Mouse (Mus musculus) layer of hippocampus, adult 18-20 months (tissue): ENCODE results near the gene Acbd4. TPM values are rescaled to one million over a fixed set of nuclear protein-coding genes. Genes with fewer than 3 reads are reported as not detected.

Experiments
- DNase-seq, 2 experiments: peaks; one replicate each; pipeline ENCODE4 v3.0.0; 2022; ENCODE audit warnings: low spot score in 2 of 2
- long read RNA-seq: library from polyadenylated mRNA; stranded (forward); transcript quantifications from one replicate; pipeline ENCODE4 v2.0.0, GENCODE M21; 2021
- total RNA-seq, 2 experiments: library from RNA; stranded (reverse); gene quantifications; 2 replicates each; pipeline ENCODE4 v1.2.3; 2021

The Acbd4 gene
- total RNA-seq, result 10 to 100 TPM; 75.1 to 90.2 TPM
- long read RNA-seq, partial matches to known transcripts, result 14 of 51 reads
- long read RNA-seq, other reads (novel, unspliced or antisense), result 32 of 51 reads

DNA sequence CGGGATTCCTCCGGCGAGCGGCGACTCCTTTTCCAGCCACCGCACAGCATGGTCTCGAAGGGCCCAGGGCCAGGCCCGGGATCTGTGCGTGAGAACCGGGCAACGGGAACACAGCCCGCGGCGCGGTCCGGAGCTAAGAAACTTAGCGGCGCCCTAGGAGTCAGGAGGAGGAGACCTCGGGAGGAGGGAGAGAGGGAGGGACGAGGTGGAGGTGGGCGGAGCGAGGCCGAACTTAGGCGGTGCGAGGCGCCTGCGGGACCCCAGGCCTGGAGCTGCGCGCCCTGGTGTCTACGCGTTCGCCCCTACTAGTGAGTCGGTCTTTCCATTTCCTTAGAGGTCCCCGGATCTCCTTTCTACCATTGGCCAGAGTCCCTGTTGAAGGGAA, at the start of gene Acbd4, which contains the start of gene Plcd3:
Gene Acbd4, plus strand, starts transcription at position 202 of the 385 bp plus-strand sequence.
Gene Plcd3, minus strand, starts transcription at position 178 of the 385 bp plus-strand sequence.
- DNase-seq, result peak in 1 of 2 experiments; percentile 74

DNA sequence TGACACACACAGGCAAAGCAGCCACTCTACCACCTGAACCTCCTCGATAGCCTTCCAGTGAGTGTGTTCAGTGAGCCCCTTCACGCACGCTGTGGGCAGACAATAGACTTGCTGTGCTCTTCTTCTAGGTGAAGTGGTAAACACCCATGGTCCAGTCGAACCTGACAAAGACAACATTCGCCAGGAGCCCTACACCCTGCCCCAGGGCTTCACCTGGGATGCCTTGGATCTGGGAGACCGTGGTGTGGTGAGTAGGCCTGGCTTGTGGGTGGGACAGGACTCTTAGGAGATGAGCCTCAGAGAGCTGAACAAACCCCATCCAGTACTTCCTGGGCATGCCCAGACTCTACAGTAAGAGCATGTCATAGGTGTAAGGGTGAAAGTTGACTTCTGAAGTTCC, 49.4 kb upstream of the Acbd4 start:
- DNase-seq, result no peak

DNA sequence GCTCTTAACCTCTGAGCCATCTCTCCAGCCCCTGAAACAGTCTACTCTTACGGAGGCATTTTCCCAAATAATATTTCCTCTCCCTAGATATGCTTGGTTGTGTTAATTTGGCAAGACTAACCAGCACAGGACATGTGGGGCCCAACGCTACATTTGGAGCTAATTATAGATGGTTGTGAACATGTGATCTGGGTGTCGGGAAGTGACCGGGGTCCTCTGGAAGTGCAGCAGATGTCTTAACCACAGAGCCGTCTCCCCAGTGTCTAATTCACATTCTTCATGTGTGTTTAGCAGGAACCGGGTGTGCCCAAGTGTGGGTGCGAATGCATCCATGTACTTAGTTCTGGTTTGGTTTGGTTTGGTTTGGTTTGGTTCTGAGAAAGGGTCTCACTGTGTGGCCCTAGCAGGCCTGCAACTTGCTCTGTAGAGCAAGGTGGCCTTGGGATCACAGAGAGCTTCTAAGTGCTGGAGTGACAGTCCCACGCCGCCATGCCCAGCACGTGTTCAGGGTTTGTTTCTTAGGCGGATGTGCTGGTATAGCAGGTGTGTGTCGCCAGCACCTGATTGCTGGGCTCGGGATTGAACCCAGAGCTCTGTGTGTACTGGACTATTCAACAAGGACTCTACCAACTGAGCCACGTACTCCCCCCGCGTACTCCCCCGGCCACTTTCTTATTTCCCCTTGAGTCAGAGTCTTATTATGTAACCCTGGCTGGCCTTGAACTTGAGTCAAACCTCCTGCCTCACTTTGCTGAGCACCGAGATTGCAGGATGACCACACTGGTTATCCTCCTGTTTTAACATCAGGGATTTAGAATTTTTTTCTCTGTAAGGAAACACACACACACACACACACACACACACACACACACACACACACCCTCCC, 48.0 kb upstream of the Acbd4 start:
- DNase-seq, result no peak

DNA sequence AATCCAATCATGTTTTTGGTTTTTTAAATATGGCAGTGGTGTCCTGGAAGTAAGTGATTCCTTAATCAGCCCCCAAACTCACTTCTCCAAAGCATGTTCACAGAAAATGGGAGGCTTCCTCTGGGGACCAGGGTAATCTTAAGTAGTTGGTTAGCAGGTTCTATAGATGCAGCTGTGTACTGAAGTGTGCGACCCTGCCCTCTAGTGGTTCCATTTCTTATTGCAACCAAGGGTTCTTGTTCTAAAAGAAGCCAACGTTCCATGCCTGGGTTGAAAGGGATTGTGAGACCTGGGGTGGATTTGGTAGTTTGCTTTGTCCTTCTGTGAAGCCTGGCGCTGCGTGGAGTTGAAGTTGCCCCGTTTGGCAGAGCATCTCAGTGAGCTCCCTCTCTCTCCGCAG, 46.7 kb upstream of the Acbd4 start:
- peak; percentile 62 to 92 for DNase-seq

DNA sequence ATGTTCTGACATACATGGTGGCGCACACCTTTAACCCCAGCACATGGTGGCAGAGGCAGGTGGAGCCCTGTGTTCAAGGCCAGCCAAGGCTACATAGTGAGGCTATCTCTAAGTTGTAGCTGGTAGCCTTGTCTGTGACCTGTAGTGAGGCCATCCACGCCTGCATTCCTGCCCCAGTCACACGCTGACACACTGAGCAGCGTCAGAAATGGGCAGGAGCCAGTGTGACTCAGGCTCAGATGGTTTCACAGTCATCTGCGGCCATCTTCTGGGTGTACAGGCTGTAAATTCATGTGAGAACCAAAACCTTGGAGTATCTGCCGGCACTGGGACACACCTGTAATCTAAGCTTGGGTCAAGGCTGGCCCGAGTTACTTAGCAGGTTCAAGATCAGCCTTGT, 44.8 kb upstream of the Acbd4 start:
- DNase-seq, result no peak

DNA sequence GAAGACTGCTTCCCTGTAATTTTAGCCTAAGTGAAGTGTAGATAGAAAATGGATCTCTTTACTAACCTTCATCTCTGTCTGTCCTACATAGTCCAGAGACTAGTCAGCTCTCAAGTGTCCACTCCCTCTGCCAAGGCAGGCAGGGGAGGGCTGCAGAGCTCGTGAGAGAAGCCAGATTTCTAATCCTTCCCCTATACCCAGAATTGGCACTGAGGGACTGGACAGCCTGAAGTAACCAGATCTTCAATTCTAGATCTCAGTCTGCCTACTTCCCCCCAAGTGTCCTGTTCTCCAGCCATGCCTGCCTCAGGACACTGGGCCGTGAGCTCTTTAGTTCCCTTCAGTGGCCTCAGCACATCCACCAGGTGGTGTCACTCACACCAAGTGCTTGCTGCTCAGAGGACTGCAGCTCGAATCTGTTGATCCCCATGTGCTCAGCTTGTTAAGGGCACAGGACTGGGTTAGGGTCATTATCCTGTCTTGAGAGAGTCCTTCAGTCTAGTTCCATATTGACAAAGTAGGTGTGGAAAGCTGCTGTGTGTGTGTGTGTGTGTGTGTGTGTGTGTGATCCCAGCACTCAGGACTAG, 42.9 kb upstream of the Acbd4 start:
- no peak for DNase-seq

GRCm38 (mm10) chr11:103066191-103067050, 35.1 kb upstream of the Acbd4 start:
- DNase-seq, result no peak

GRCm38 (mm10) chr11:103067051-103067361, 34.5 kb upstream of the Acbd4 start:
- DNase-seq, result no peak

DNA sequence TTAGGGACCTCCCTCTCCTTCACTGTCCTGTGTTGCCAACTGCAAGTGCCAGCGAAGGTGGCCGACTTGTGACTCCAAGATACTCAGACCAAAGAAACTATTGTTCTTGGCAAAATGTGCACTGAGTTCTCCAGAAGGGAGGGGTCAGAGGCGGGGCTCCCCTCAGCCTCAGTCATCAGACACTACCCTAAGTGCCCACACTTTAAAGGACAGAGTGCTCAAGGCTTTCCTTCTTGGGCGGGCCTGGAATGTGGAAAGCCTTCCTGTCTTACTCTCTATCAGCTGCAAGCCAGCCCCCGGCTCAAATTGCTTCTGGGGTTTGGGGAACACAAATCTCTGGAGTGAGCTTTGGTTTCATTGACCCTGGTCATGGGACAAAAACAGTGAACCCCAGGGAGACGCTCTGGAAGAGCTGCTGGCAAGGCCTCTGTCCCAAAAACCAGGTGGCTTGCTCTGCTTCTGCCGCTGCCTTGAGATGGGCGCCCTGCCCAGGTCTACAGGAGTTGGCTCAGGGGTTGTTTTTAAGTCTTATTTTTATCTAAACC, 34.0 kb upstream of the Acbd4 start:
- DNase-seq, result no peak

DNA sequence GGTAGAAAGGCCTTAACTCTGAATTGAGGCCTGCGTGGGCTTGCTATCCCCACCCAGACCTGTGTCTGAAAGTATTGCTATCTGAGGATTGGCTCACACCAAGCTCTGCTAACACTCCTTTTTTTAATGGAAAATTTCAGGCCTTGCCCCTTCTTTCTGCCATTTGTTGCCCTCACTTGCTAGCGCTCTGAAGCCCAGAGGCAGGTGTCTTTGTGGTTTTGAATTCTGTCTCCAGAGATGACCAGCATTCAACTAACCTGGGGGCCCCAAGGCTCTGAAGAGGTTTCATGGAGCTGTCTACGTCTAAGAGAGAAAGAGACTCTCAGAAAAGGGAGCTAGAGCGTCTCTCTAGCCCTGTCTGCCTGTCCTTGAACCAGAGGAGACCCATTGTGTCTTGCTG, 33.2 kb upstream of the Acbd4 start:
- no peak for DNase-seq

DNA sequence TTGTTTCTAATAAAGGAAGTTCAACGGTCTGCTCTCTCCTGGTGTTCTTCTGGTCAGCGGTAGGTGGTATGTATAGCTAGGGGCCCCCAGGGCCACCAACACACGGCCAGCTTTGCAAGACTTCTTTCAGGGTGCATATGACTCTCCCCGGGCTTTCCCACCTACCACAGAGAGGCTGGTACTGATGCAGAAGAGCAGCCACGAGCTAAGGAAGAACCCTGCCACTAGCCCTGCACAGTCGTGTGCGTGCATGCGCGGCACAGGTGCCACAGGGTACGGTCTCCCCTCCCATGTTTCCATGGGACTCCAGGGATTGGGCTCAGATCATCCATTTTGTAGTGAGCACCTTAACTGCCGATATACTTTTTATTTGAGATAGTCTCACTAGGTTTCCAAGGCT, 32.6 kb upstream of the Acbd4 start:
- no peak for DNase-seq

- DNase-seq, result no peak
Observed at GRCm38 (mm10) chr11:103069731-103070130, 31.8 kb upstream of the Acbd4 start.

- no peak for DNase-seq
Observed at GRCm38 (mm10) chr11:103070322-103070880, 31.1 kb upstream of the Acbd4 start.

DNA sequence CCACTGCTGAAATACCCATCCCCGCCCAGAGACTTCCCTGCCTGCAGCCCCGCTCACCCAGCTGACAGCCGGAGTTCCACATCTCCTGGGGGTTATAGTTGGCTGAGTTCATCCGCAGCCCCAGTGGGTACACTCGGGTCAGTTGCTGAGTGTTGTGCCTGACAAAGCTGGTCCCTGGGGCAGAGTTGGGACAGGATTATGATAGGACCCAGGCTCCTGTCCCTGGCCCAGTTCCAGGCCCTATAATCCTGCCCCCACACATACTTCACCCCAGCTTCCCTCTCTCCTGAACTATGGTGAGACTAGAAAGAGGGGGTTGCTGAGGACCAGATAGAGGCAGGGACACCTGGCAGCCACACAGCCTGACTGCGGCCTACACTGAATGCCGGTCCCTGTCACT, 27.8 kb upstream of the Acbd4 start:
- DNase-seq, result no peak

- DNase-seq, result no peak
Observed at GRCm38 (mm10) chr11:103074121-103074650, 27.3 kb upstream of the Acbd4 start.

DNA sequence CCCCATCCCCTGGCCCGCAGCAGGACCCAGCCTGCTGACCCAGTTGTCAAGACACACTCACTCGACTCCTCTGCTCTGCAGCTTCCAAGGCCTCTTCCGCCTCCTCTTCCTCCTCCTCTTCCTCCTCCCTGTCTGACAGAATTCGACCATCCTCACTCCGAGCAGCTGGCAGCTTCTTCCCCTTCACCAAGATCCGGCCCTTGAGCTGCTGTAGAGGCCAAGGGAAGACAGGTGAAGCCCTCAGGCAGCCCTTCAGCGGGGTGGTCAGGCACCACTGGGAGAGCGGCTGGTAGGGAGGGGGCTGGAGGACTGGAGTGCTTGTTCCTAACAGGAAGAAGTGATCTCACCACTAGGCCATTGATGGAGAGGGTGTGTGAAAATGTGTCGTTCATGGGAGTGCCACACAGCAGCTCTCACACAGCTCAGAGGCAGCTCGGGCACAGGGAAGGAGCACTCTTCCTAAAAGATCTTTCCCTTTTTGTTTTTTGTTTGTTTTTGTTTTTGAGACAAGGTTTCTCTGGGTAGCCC, 26.6 kb upstream of the Acbd4 start:
- DNase-seq, result no peak

DNA sequence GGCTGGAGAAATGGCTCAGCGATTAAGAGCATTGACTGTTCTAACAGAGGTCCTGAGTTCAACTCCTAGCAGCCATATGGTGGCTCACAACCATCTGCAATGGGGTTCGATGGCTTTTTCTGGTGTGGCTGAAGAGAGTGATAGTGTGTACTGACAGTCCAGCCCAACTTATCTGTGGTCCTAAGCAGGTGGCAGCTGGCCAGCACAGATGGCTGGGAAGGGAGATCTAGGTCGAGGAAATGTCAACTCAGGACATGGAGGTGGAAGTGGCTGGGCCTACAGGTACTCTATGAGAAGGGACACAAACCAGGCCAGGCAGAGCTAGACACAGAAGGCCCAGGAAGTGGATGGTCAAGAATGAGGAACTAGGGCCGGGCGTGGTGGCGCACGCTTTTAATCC, 25.5 kb upstream of the Acbd4 start:
- DNase-seq, result no peak

DNA sequence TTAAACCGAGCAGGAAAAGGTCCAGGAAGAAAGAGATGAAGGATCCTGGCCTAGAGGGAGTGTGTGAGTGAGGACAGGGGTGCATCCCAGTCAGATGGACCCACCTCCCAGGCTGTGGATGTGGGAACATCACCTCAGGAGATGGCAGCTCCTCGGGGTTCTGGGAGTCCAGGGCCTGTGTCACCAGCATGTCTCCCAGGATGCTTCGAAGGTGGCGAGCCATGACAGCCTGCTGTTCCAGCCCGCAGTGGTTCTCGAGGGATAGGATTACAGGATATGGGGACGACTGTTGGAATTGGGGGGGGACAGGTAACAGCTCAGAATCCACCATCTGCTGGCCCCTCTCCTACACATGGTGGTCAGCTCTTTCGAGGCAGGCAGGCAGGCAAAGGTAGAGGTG, 24.9 kb upstream of the Acbd4 start:
- no peak for DNase-seq

- DNase-seq, result no peak
Observed at GRCm38 (mm10) chr11:103078131-103078530, 23.4 kb upstream of the Acbd4 start.

DNA sequence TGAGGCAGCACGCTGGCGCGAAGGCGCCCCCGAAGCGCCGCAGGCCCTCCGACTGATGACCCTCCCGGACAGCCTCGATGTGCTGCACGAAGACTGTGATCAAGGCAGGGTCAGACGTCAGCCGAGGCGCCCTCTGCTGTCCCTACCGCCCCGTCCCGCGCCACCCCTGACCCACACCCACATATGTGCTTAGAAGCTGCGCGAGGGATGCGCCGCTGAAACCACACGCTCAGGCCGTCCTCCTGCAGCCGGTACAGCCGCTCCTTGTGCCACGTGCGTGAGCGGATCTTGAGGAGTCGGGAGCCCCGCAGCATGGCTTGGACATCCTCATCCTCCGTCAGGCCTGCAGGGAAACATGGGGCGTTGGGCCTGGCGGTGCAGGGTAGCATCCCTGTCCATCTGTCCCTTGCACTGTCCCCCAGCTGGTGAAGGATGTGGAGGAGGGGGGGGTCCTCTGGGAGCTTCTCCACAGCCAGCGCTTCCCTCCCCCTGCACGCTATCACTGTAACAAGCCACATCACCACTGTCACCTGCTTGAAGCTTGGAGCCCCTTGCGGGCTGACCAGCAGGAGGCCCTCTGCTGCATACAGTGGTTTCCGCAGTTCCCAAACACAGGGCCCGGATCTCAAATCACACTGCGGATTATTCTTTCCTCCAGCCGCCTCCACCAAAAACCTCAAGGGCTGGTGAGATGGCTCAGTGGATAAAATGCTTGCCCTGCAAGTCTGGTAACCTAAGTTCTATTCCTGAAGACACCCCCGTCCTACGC, 21.0 kb upstream of the Acbd4 start:
- DNase-seq, result no peak
